Mouse (Mus musculus) urinary bladder, postnatal 14 days (tissue): ENCODE measurements around the gene Metap1.

ENCODE experiments used
- DNase-seq: peaks from one replicate; pipeline ENCODE4 v3.0.0; 2021; ENCODE audit warnings: low spot score

Metap1 gene

DNA sequence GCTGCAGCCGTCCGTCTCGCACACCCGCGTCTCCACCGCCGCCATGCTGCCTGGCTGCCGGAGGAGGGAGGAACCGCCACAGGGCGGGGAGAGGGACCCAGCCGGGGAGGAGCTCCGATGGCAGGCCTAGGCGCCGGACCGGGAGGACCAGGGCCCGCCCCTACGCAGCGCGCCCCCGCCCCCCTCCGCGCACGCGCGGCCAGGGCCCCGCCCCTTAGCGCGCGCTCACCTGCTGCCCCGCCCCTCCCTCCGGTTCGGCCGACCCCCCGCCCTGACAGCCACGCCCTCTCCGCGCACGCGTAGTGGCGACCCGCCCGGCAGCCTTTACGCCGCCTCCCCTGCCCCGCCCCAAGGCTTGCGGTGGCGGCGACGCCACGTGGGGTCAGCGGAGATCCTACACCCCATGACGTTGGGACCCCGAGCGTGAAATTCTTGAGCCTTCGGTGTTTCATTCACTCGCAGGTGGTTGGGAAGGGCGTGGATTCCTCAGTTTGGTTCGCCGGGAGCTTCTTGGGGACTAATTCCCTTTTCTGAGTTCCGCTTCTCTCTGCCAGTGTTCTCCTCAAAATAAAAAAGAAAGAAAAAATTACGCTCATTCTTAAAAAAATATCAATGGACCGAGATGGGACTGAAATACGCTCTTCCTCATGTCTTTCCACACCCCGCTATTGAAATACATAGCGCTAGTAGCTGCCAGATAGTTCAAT lies at the start of gene Metap1:
Metap1 (minus strand) TSS at position 189 of the 707 bp plus-strand sequence.
- DNase-seq = peak; percentile 97

DNA sequence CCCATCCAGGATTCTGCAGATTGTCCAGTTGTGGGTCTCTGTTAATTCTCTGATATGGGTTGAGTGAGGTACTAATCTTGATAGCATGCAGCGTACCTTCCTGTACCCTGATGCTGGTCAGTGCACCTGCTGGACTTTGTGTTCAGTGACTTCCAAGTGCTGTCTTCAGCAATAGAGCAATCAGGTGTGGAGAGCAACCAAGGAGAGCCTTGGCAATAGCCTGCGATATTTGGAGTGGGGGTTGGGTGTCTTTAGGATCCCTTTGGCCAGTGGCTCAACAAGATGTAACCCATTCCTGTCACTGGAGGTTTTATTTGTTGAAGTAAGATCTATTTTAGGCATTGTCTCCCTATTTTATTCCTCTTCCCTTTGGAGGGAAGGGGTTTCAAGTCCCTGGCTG lies 46.7 kb upstream of the Metap1 start:
- no peak for DNase-seq

DNA sequence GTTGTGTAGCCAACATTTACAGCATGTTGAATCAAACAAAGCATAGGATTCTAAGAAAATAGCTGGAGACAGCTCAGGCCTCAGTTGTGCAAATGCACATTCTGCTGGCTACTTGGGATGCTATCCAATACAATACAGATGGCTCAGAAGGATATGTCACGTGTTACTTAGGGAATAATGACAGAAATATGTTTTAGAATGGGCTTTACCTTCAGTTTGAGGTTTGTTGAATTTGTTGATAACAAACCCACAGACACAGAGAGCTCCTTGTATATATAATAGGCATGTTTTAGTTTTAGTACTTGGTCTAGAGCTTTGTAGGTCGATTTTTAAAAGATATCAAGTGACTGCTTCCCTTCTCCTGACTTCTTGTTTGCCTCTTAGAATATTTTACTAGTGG lies 43.4 kb upstream of the Metap1 start:
- DNase-seq = no peak

DNA sequence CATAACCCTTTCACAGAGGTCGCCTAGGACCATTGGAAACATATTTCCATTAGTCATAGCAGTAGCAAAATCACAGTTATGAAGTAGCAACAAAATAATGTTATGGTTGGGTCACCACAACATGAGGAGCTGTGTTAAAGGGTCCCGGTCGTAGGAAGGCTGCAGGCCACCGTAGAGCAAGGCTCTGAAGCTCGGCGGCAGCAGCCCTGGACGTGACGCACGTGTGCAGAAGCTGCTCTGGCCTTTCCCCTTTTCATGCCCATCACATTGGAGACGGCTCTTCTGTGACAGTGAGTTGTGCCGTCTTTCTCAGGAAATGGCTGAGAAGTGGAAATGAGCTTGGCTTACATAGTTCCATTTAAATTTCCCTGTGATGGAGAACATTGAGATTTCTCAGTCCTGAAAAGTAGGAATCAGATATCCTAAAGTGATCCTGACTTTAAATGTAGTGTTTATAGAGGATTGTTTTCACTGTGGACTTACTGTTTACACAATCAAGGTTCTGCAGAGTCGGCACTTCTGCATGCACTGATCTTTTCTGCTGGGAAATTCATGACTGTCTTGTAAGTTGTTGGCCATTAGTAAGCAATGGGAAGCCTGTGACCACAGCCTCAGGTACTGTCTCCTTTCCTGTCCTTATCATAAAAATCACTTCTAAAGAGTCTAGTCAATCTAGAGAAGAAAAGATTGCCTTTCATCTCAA lies 42.3 kb upstream of the Metap1 start:
- no peak for DNase-seq

DNA sequence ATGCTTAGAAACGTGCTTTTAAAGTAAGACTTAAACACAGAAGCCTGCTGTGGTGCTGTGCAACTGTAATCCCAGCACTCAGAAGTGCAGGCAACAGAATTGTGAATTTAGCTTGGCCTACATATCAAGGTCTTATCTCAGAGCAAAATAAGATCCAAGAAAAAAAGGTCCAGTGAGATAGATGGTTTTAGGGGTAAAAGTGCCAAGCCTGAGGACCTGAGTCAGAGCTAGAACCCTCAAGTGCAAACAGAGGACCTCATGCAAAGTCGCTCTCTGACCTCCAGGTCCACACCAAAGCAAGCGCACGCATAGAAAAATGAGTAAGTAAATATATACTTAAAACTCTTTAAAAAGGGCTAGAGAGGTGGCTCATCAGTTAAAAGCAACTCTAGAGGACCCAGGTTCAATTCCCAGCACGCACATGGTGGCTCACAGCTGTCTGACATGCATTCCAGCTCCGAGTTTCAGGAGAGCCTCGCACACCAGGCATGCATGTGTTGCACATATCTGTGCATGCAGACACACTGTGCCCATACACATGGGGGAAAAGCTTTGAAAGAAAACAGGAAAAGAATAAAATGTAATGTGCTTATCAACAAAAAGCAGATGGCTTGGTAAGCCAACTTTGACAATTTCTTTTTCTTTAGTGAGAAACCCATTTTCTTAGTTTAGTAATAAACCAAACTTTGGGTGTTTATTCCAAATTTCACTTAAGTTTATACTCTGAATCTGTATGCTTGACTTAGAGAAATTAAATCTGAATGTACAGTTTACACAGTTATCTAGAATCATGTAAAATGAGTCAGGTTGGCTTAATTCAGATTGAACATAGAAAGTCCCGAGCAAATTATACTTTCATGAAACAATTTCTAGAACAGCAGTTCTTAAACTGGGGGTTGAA lies 41.5 kb upstream of the Metap1 start:
- DNase-seq = no peak

DNA sequence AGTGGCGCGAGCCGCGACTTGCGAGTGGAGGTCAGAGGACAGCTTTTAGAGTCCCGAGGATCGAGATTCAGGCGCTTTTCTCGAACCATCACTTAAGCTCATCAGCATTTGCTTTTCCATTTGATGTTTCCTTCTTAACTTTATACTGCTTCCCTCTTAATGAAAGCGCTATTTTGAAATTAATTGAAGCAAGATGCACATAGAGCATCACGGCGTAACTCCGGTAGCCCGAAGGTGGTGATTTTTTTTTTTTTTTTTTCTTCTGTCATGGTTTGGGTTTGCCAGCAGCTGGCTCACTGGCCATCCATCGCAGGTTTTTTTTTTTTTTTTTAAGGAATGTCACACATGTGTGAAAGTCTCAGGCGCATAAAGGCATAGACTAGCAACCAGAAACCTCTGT lies 39.0 kb upstream of the Metap1 start:
- no peak for DNase-seq

DNA sequence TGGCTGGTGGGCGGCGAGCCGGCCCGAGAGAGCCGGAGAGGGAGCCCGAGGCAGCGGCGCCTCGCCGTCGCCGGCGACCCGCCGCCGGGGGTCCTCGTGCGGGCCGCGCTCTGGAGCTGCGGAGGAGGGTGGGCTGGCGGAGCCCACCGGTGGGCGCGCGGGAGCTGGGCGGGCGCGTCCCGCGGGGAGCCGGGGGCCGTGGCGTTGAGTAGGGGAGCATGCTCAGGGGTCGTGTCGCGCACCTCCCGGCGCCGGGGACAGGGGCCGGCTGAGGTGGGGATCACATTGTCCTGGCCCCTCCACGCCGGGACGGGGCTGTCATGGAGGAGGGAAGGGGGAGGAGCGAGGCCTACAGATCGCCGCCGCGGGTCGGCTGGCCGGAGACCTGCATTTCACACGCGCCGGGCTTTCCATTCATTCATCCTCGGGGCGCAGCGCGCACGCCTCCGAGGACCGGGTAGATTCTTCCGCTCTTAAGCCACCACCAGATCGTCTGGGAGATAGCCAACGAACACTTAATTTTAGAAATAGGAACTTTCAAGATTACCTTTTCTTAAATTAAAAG lies 38.4 kb upstream of the Metap1 start:
- peak; percentile 69 for DNase-seq

DNA sequence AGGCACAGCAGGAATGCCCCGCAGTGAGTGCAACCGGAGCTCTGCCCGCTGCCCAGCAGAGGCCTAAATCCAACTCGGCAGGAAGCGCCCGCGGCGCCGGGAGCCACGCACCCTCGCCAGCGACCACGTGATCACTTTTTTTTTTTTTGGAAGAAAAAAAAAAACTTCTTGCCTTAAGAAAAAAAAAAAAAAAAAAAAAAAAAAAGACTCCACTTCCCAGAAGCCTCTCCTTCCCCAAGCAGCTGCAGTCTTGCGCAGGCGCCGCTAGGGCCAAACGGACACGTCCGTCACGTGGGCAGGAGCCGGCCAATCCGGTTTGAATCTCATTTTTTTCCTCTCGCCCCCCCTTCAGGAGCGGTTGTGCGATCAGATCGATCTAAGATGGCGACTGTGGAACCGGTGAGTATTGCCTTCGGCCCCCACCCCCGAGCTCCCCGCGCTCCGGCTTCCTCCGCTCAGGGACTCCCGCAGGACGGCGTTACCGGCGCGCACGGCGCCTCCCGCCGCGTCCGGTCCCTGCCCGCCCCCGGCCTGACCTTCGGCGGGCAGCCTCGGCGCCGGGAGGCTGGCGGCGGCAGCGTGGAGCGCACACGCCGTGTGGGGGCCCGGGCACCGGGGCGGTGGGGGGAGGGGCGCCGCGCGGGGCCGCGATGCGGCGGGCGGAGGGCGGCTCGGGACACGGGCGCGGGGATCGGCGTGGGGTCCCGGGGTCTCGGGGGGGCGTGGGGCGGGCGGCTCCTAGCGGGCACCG lies 37.8 kb upstream of the Metap1 start:
- DNase-seq = peak; percentile 98

DNA sequence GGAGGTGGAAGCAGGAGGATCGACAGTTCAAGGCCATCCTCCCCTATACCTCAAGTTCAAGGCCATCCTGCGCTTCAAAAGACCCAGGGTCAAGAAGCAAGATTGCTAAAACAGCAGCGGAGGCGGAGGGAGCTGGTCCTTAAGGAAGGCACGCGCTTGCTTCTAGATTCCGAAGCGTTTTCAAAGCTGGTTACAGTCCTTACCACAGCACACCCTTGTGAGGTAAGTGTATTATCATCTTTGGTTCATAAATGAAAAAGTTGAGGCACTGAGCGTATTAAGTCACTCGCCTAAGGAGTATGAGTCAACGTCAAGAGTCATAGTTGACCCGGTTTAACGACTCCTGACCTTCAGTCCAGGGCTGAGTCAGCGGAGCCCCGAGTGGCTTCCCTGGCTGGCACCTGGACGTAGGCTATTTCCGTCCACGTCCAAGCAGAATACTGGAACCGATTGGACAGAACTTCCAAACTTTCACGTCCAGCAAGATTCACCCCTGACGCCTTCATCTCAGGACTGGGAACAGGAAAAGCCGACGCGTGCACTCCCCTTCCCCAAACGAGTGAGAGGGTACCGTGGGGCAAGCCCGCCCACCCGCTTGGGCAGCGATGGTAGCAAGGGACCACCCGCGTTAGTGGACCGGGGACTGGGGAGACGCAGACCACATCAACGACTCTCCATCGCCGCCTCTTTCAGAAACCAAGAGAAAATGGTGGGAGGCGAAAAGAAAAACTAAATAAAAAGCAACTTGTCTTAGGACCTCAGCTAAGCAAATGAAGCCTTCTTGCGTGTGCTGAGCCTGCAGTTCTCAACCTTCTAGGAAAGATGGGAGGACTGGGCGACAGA lies 37.0 kb upstream of the Metap1 start, which contains the start of gene Eif4e:
Eif4e (plus strand) TSS at position 107 of the 843 bp plus-strand sequence.
- DNase-seq = peak; percentile 80

DNA sequence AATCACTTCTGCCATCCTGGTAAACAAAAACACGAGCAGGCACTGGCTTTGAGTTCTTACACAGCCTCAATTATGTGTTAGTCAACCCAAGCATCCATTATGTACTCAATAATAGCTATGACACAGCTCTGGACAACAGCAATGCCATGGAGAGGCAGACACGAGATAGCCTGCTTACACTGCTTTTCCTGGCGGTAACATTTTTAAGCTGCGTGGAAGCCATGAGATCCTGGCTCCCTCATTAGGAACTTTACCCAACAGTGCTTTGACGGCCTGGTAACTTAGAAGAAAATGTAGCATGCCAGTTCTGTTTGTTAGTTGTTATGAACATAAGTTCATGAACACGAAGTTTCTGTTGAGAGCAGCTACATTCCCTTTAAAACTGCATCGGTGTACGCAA lies 36.2 kb upstream of the Metap1 start:
- no peak for DNase-seq

DNA sequence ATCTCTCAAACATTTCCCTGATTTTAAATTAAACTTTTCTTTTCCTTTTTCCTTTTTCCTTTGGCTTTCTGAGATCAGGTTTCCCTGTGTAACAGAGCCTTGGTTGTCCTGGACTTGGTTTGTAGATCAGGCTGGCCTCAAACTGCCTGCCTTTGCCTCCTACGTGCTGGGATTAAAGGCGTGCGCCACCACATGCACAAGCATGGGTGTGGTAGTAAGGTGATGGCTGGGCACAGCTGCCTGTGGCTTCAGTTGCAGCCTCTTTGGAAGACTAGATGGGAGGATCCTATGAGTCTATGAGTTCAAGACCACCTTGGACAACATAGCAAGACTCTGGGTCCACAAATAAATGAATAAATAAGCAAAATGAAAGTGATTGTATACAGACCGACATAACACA lies 34.6 kb upstream of the Metap1 start:
- DNase-seq = no peak

DNA sequence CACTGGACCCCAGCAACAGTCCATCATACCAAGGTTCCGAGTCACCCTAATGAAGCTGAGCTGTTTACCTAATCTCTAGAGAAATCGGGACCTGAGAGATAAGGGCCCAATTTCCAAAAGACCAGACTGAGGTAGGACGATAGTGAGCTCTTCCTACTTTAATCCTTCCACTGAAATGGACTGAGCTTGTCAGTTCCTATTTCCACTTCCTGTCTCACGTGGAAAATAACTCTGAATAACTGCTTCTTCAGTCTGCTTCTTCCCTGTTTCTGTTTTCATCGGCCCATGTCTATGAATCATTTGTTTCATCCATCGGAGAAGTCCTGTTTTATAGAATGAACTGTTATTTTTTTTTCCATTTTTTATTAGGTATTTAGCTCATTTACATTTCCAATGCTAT lies 29.9 kb upstream of the Metap1 start:
- no peak for DNase-seq

DNA sequence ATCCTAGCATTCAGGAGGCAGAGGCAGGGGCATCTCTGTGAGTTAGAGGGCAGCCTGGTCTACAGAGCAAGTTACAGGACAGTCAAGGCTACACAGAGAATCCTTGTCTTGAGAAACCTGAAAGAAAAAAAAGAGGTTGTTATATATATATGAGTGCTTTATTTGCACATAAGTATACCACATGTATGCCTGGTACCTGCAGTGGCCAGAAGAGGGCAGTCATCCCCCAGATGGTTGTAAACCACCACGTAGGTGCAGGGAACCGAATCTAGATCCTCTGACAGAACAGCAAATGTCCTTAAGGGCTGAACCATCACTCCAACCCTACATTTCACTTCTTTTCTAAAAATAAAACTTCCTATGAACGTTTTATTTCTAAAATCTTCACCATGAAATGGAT lies 28.6 kb upstream of the Metap1 start:
- no peak for DNase-seq

DNA sequence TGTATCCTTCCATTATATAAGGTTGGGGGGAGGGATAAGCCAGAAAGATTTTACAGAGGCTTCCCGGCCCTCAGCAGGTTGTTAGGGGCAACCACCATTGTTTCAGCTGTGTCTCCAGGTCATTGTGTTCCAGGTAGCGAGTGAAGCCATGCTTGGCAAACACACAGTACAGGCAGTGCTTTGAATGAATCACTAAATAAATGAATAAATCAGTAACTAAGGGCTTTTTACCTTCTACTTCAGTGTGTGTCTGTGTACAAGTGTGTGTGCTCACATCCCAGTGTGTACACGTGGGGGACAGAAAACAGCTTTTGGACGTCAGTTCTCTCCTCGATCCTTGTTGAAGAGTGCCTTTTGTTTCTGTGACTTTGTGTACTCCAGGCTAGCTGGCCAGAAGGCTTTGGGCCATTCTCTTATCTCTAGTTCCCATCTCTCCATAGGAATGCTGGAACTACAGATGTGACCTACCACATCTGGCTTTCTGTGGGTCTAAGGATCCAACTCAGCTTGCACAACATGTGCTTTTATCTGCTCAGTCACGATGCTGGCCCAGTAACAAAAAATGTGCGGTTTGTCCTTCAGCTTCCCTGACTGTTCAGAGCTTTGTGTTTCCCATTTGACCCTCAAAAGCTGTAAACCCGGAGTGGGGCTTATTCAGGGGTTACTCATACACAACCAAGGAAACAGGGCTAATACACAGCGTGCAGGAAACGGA lies 26.5 kb upstream of the Metap1 start:
- peak; percentile 16 for DNase-seq

DNA sequence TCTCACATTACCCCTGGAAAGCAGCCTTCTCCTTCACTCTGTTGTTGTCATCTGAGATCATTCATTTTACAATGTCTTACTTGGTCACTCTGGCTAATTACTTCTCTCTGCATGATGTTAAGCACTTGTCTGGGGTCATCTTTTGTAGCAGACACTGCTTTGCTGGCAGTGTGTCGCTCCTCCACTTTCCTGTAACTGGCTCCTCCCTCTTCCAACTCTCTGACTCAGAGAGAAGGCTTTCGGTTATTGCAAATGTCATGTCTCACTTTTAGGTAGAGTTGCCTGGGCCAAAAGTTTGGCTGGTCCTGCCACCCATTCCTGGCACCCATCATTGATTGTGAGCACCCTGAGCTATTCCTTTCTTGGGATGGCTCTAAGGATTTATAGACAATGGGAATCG lies 25.4 kb upstream of the Metap1 start:
- DNase-seq = no peak

DNA sequence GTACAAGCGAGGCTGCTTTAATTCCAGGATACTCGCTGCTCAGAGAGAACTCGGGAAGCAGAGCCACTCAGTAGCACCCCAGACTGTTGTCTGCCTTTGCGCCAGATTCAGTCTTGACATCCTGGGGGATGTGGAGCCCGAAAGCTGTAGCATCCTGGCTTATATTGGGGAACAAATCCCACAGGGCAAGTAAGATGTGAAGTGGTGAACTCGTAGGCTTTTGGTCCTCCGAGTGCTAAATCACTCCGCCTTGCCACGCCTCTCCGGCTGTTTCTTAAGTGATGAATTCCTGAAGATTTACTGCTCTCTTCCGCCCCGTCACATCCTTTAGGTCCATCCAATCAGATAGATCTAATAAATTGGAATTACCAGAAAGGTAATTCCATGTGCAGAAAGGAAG lies 23.9 kb upstream of the Metap1 start:
- no peak for DNase-seq

DNA sequence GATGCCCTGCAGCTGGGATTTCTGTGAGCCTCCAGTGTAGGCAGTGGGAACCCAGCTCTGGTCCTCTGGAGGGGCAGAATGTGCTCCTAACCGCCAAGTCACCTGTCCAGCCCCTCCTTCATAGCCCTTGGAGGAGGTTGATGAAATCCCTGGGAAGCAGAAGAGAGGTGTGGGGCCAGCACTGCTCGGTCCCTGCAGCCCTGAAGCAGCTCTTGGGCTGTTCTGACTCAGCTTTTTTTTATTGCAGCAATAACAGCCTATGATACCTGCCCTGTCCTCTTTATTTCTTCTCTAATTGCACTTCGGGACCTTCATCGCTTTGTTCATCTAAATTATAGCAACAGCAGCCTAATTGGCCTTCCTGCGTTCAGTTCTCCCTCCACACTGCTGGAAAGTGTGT lies 21.2 kb upstream of the Metap1 start:
- no peak for DNase-seq

DNA sequence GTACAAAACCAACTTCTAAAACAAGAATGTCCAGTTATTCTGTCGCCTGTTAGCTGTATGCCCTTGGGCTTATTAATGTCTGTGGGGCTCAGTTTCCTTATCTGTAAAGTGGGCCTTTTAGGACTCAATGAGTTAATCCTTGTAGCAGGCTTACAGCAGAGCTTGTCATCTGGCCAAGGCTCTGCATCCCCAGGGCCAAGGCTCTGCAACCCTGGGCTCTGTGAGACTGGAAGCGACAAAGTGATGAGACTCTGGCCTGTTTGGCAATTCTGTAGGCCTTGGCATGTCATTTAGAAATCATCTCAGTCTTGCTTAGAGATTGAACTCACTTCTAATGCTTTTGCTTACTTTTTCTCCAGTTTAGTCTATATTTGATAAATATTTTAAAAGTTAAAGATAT lies 20.3 kb upstream of the Metap1 start:
- DNase-seq = no peak

DNA sequence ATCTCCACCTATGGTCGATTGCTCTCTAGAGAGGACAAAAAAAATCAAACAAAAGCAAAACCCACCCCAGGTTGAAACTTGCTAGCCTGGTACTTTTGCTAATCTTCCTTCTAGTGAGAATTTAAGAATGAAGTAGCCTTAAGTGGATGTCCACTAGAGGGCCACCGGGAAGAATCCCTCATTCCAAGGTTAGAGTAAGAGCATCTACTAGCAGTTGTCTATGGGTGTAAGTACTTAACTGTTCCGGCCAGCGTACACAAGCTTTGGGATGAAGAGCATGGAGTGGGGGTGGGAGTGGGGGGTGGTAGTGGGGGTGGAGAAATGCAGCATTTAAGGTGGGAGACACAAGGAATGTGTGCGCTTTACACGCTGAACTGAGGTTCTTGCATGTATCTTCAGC lies 17.4 kb upstream of the Metap1 start:
- DNase-seq = peak; percentile 50

DNA sequence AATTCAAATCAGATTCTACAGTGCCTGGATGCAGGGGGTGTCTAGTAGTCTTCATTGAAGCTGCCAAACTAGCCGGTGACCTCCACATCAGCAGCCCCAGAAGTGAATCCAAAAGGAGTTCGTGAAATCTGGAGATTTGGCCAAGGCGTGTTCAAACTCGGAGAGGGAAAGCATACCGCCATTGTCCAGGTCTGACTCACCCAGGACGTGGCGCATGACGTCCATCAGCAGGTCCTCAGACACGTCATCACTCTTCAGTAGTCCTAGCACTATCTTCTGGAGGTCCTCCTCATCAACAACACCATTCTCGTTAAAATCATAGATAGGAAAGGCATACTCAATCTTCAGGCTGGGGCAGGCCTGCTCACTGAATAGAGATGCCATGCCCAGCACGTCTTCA lies 14.4 kb upstream of the Metap1 start:
- DNase-seq = no peak
